Mouse (Mus musculus) effector memory CD4-positive, alpha-beta T cell, adult 5 months (primary cell): ENCODE results near the gene Ric1. TPM values are rescaled to one million over a fixed set of nuclear protein-coding genes. Genes with fewer than 3 reads are reported as not detected.

ENCODE experiments used
- polyA plus RNA-seq: library from polyadenylated mRNA; unstranded; fragments of 100-300 nt; shearing (Covaris generic); gene quantifications from one replicate; pipeline ENCODE4 v1.2.1, GENCODE M21; 2017

Gene Ric1
- 50.4 TPM for polyA plus RNA-seq

GRCm38 (mm10) chr19:29521637-29522435 is at the start of gene Ric1:
Gene Ric1, plus strand, starts transcription at chr19:29522282.

DNA sequence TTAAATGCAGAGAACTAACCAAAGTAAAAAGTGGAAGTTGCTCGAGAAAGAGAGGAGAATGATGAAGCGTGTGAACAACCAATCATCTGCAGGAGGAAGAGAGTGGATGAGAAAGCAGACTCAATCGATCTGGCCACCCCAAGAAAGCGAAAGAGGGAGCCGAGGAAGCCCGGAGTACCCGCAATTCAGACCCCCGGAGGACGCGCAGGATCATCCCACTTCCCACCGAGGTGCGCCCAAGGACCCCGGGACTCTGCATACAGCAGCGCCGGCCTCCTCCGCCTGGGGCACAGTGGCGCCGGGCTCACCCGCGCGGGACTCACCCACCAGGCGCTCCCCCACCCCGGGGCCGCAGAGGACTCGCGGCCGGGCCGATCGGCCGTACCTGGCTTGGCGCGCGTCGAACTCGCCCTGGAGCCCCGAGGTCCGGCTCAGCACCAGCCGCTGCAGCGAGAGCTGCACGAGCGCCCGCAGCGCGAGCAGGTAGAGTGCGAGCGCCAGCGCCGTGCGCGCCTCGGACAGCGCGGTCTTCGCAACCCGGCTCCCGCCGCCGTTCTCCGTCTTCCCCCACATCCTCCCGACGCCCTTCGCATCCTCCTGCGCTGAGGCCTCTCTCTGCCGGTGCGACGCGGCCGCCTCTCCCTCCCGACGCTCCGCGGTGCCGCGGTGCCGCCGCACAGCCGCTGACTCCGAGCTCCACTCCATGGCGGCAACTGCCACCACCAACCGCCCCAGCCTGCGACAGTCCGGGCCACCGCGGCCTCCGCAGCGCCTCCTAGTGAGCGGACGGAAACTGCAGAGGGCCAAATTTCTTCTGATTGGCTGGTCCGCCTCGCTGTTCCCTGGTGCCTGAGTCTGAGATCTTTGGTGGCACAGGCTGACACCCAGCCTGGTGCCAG is 125.8 kb downstream of the Ric1 start, which contains the start of gene Ermp1:
TSS of gene Ermp1 (minus strand) at position 765 of the 899 bp plus-strand sequence.

Other genes starting within 250 kb of the Ric1 start
- gene Insl6, start 196.9 kb upstream of the Ric1 start, polyA plus RNA-seq = 38.4 TPM
- not detected for gene Rln1, start 187.6 kb upstream of the Ric1 start, polyA plus RNA-seq
- 235 TPM for gene Plgrkt, start 154.9 kb upstream of the Ric1 start, polyA plus RNA-seq
- 152 TPM for gene Cd274, start 154.8 kb upstream of the Ric1 start, polyA plus RNA-seq
- gene Pdcd1lg2, start 111.4 kb upstream of the Ric1 start, polyA plus RNA-seq = 25.0 TPM
- gene Ermp1, start 126.1 kb downstream of the Ric1 start, polyA plus RNA-seq = 40.3 TPM
- 2.8 TPM for gene Mlana, start 175.5 kb downstream of the Ric1 start, polyA plus RNA-seq